Comparison of ENCODE assay signal across 8 mouse cellular contexts in the genomic region with DNA sequence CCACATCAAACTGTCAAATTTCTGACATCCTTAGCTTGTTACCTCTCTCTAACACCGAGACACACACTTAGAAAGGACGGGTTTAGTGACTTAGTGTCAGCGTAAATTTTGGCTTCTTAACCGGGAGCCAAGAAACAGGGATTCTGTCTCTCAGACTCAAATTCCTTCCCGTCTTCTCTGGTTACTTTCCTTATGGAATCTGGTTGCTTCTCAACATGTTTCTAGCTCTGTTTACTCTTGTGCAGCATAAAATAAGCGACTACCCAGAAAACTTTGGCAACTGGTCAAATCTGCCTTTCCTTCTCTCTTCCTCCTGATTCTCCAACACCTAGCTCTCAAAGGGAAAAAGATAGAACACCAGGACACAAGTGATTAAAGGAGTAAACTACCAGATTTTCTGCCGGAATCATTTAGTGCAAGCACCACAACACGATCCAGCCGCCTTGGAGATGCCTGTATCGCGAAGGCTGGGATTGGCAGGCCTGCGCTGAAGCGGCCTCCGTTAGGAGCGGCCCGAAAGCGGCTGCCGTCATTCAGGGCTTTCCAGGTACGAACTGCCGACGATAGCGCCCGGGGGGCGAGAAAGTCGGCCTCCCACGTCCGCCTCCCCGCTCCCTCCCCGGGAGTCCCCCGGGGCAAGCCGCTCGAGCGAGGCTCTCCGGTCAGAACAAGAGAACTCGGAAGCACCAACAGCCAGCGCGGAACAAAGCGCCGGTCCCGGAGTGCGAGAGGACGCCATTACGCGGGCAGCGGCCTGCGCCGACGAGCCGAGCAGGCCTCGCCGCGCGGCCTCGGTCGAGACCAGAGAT. TPM values are rescaled to one million over a fixed set of nuclear protein-coding genes. Genes with fewer than 3 reads are reported as not detected.
DNase-seq lines count a peak whose midpoint lies in the region; ATAC-seq and TF ChIP-seq lines count a peak whose summit lies in the region.

No protein-coding gene starts in this region.

- peak overlapping the region; percentile 99 for H3K9ac ChIP-seq in lung, postnatal 0 days (replicated peaks; ENCODE audit: low read depth)

- intact Hi-C loops in heart, postnatal 36 days (cut with DNase I): loop anchor here (1.0 to 5.0 kb wide), 3 partner anchors 25 to 106 kb away; a partner anchor contains a TSS

- TF ChIP-seq EP300 in lung, postnatal 0 days (IDR thresholded peaks at IDR 0.05): no peak

- H3K27me3 ChIP-seq in C2C12 (ENCODE audit: control insufficient read depth, insufficient read depth, insufficient read length): no peaks in the 10 kb centered on the region
- no peaks in the 10 kb centered on the region for H3K27me3 ChIP-seq in hindbrain, embryonic 10.5 days (ENCODE audit: insufficient read depth, poor library complexity, severe bottlenecking)
- H3K27me3 ChIP-seq in lung, postnatal 0 days (replicated peaks; ENCODE audit: insufficient read depth, low read length): no peaks in the 10 kb centered on the region

- H3K9me3 ChIP-seq in hindbrain, embryonic 10.5 days: no peaks in the 10 kb centered on the region
- no peaks in the 10 kb centered on the region for H3K9me3 ChIP-seq in lung, postnatal 0 days (ENCODE audit: low read length)

- peak overlapping the region; percentile 99 for H3K27ac ChIP-seq in hindbrain, embryonic 10.5 days
- peak overlapping the region; percentile 96 for H3K27ac ChIP-seq in lung, postnatal 0 days (ENCODE audit: low read length)

- TF ChIP-seq CTCF in C2C12 (IDR thresholded peaks at IDR 0.05; ENCODE audit: control insufficient read depth, insufficient read depth, insufficient read length): no peak
- no peak for TF ChIP-seq CTCF in lung, postnatal 0 days (IDR thresholded peaks at IDR 0.05)

- peaks cover 5% of the 10 kb centered on the region for H3K36me3 ChIP-seq in C2C12 (ENCODE audit: control insufficient read depth, insufficient read depth)
- H3K36me3 ChIP-seq in hindbrain, embryonic 10.5 days: peaks cover 32% of the 10 kb centered on the region
- no peaks in the 10 kb centered on the region for H3K36me3 ChIP-seq in lung, postnatal 0 days (ENCODE audit: insufficient read depth, low read length)

- WGBS in hindbrain, embryonic 10.5 days: under 1% methylated on average over 55 of the region's 55 CpGs
- under 1% methylated on average over 52 of the region's 55 CpGs for WGBS in lung, postnatal 0 days

- H3ac ChIP-seq in C2C12 (ENCODE audit: control insufficient read depth, insufficient read length, low read depth): peak overlapping the region; percentile 95

- H3K4me2 ChIP-seq in lung, postnatal 0 days (replicated peaks; ENCODE audit: low read depth, low read length): peak overlapping the region; percentile 56

- H3K4me1 ChIP-seq in hindbrain, embryonic 10.5 days (replicated peaks): peaks cover 11% of the 10 kb centered on the region
- peaks cover 9% of the 10 kb centered on the region; the same call in 1 of the 2 replicates for H3K4me1 ChIP-seq in lung, postnatal 0 days (ENCODE audit: insufficient read depth, low read depth, low read length)

- H3K79me3 ChIP-seq in C2C12 (ENCODE audit: low read depth): peaks cover 55% of the 10 kb centered on the region

- ATAC-seq in lung, postnatal 0 days: peak; percentile 62

- DNase-seq in heart, adult 9 months (ENCODE audit: low spot score in 2 of 2): peak; percentile 15 to 25
- DNase-seq in heart, postnatal 36 days: no peak
- peak; percentile 30 for DNase-seq in embryo, embryonic 10 days (ENCODE audit: low spot score)
- no peak for DNase-seq in hindbrain, embryonic 10.5 days (ENCODE audit: low spot score)
- DNase-seq in lung, postnatal 0 days (ENCODE audit: low spot score): peak; percentile 60
- peak; percentile 81 for DNase-seq in testis, postnatal 14 days (ENCODE audit: low spot score)
- no peak for DNase-seq in layer of hippocampus, adult 8-10 months (ENCODE audit: low spot score in 2 of 2)

- peaks cover 60% of the 10 kb centered on the region for H3K79me2 ChIP-seq in C2C12 (ENCODE audit: control insufficient read depth, insufficient read depth)

- H3K4me3 ChIP-seq in C2C12 (ENCODE audit: insufficient read depth, poor library complexity, severe bottlenecking): peak overlapping the region; percentile 91
- peak overlapping the region; percentile 93 for H3K4me3 ChIP-seq in hindbrain, embryonic 10.5 days
- H3K4me3 ChIP-seq in lung, postnatal 0 days (ENCODE audit: low read depth, low read length): peak overlapping the region; percentile 94

TF ChIP-seq in C2C12, 6 proteins besides CTCF, POLR2A, EP300 and RAD21:
- TF ChIP-seq MYOD1 (IDR thresholded peaks at IDR 0.05; ENCODE audit: control insufficient read depth, insufficient read length, low read depth) (no peak), MYOG (IDR thresholded peaks at IDR 0.05; ENCODE audit: control insufficient read depth, extremely low read depth, insufficient read length) (no peak), CEBPB (IDR thresholded peaks at IDR 0.05; ENCODE audit: low read depth) (no peak), MAX (IDR thresholded peaks at IDR 0.05) (no peak), FOSL1 (IDR thresholded peaks at IDR 0.05; ENCODE audit: insufficient read depth, low read length, poor library complexity, severe bottlenecking) (no peak)

RNA-seq across cellular contexts. Expression of a gene that starts 0.6 kb away (rescaled TPM):
- total RNA-seq in heart, postnatal 36 days (2021): 10 to 100 TPM; 76.4 to 83.0 TPM
- 33.5 TPM for polyA plus RNA-seq in C2C12 (2012; fragmentation: generic; extraction: Trizol)
- 206 and 272 TPM in 2 replicates for polyA plus RNA-seq in hindbrain, embryonic 10.5 days (2016; fragmentation: Nextera tagmentation; extraction: Ambion mirVana)
- 212 and 219 TPM in 2 replicates for polyA plus RNA-seq in lung, postnatal 0 days (2015; fragmentation: Nextera tagmentation; extraction: Ambion mirVana)
- 100 to 1,000 TPM; 160 to 177 (median 169) TPM for total RNA-seq in layer of hippocampus, adult 8-10 months (2022)

RNA-seq across cellular contexts. Expression of a gene that starts 25.9 kb away (rescaled TPM):
- 10 to 100 TPM; 38.0 to 76.2 TPM for total RNA-seq in heart, postnatal 36 days (2021)
- polyA plus RNA-seq in C2C12 (2012; fragmentation: generic; extraction: Trizol): 21.0 TPM
- 26.4 and 29.3 TPM in 2 replicates for polyA plus RNA-seq in hindbrain, embryonic 10.5 days (2016; fragmentation: Nextera tagmentation; extraction: Ambion mirVana)
- polyA plus RNA-seq in lung, postnatal 0 days (2015; fragmentation: Nextera tagmentation; extraction: Ambion mirVana): 32.9 and 34.3 TPM in 2 replicates
- total RNA-seq in layer of hippocampus, adult 8-10 months (2022): 10 to 100 TPM; 20.4 to 25.3 (median 23.6) TPM

Comparison
In these comparisons a context has a peak if more than half of its experiments do, and no peak if none do; other contexts are left out.
1. DNase-seq: peak in heart, adult 9 months (2 of 2), embryo, embryonic 10 days (single experiment), lung, postnatal 0 days (single experiment) and testis, postnatal 14 days (single experiment); none in heart, postnatal 36 days (0 of 2), hindbrain, embryonic 10.5 days (single experiment) and layer of hippocampus, adult 8-10 months (0 of 2).
2. Peak in every context shown above with its lines, with median percentiles within 50 percentile points of each other: H3K4me3 ChIP-seq.